ENCODE assay signal across 21 mouse cellular contexts in the genomic region with DNA sequence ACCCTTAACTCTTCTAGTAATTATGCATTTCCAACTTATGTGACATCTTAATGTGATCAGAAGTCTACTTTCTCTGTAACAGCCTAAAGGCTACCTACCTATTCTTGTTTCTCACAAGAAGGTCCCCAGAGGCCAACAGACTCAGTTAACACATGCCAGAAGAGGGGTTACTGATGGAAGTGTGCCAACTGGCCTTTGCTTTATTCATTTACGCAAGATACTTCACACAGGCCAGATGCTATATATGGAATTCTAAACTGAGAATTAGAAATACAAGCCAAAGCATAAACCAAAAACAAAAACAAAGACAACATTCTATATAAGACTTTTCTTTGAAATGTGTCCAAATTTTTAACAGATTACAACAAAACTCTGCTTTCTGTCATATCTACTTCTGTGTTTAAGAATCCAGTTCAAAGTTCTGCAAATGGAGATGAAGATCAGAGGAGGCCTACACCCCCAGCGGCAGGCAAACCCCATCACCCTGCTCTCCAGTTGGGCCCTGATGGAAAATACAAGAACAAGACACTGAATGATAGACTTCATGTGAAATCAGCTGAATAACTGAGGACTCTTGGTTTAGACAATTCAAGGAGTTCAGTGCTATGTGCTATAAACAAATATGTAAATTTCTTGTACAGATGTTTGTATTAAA.
"Had no signal": no experiment of that assay in that cellular context is flagged by ENCODE, and none has a peak within 500 bp of the region (broad histone marks: within the 10 kb centered on the region; RNA-seq: fewer than 3 reads in every experiment).

No protein-coding gene starts in this region.

- DNase-seq: kidney, adult 2 months; kidney, postnatal 4 days; liver; liver, postnatal 0 days; lung, postnatal 14 days; right cerebral cortex, adult 18-20 months; right cerebral cortex, postnatal 14 days; right cerebral cortex, postnatal 4 days; thymus, adult 18-20 months; thymus, postnatal 36 days had no signal

- H3K4me3 ChIP-seq: limb, embryonic 10.5 days; limb, embryonic 13.5 days; midbrain, embryonic 12.5 days; midbrain, embryonic 15.5 days; neural tube, embryonic 12.5 days; neural tube, embryonic 15.5 days had no signal

- H3K36me3 ChIP-seq: limb, embryonic 10.5 days; midbrain, embryonic 12.5 days; midbrain, embryonic 15.5 days; neural tube, embryonic 12.5 days; neural tube, embryonic 15.5 days had no signal

- H3K4me2 ChIP-seq: limb, embryonic 13.5 days; midbrain, embryonic 12.5 days; midbrain, embryonic 15.5 days; neural tube, embryonic 12.5 days; neural tube, embryonic 15.5 days had no signal

- ATAC-seq: intestine, postnatal 0 days; liver, postnatal 0 days; midbrain, embryonic 15.5 days had no signal

- H3K9me3 ChIP-seq: limb, embryonic 10.5 days; limb, embryonic 13.5 days; midbrain, embryonic 12.5 days; midbrain, embryonic 15.5 days; neural tube, embryonic 12.5 days; neural tube, embryonic 15.5 days had no signal

- H3K27ac ChIP-seq: kidney, postnatal 0 days; limb, embryonic 10.5 days; limb, embryonic 13.5 days; liver, embryonic 14.5 days; macrophage; midbrain, embryonic 12.5 days; midbrain, embryonic 15.5 days; neural tube, embryonic 12.5 days; neural tube, embryonic 15.5 days; stomach, postnatal 0 days had no signal

- H3K27me3 ChIP-seq: limb, embryonic 13.5 days; midbrain, embryonic 15.5 days; neural tube, embryonic 12.5 days; neural tube, embryonic 15.5 days had no signal

- H3K4me1 ChIP-seq: limb, embryonic 10.5 days; limb, embryonic 13.5 days; midbrain, embryonic 12.5 days; midbrain, embryonic 15.5 days; neural tube, embryonic 12.5 days; neural tube, embryonic 15.5 days had no signal

- H3K9ac ChIP-seq: limb, embryonic 13.5 days; liver, embryonic 14.5 days; liver, postnatal 0 days; midbrain, embryonic 12.5 days; midbrain, embryonic 15.5 days; neural tube, embryonic 12.5 days; neural tube, embryonic 15.5 days had no signal
